Mouse (Mus musculus) retina, embryonic 14.5 days (tissue): ENCODE measurements around the gene Slc25a13.

ENCODE experiments used
- DNase-seq: peaks from one replicate; pipeline ENCODE4 v3.0.0-alpha.2; 2015; ENCODE audit warnings: low spot score

Gene Slc25a13

GRCm38 (mm10) chr6:6027664-6028063 is 189.3 kb downstream of the Slc25a13 start:
- DNase-seq, result no peak

GRCm38 (mm10) chr6:6023976-6024375 is 193.0 kb downstream of the Slc25a13 start:
- DNase-seq, result no peak

GRCm38 (mm10) chr6:6016931-6017330 is 200.0 kb downstream of the Slc25a13 start:
- DNase-seq, result no peak

GRCm38 (mm10) chr6:6015616-6016015 is 201.4 kb downstream of the Slc25a13 start:
- DNase-seq, result no peak

GRCm38 (mm10) chr6:6011364-6011763 is 205.6 kb downstream of the Slc25a13 start:
- DNase-seq, result no peak

- peak; percentile 91 for DNase-seq
Observed at GRCm38 (mm10) chr6:6005762-6006431, 211.1 kb downstream of the Slc25a13 start.

GRCm38 (mm10) chr6:6004756-6005485 is 212.1 kb downstream of the Slc25a13 start:
- no peak for DNase-seq

- no peak for DNase-seq
Observed at GRCm38 (mm10) chr6:6002061-6002460, 214.9 kb downstream of the Slc25a13 start.

- DNase-seq, result no peak
Observed at GRCm38 (mm10) chr6:5997535-5997934, 219.4 kb downstream of the Slc25a13 start.

GRCm38 (mm10) chr6:5993056-5993455 is 223.9 kb downstream of the Slc25a13 start:
- no peak for DNase-seq

GRCm38 (mm10) chr6:5991817-5992755 is 224.9 kb downstream of the Slc25a13 start:
- peak; percentile 53 for DNase-seq

GRCm38 (mm10) chr6:5991243-5991642 is 225.7 kb downstream of the Slc25a13 start:
- DNase-seq, result no peak
